Mouse (Mus musculus): Measurements from ENCODE around the gene Chic1. TPM values are rescaled to one million over a fixed set of nuclear protein-coding genes. Genes with fewer than 3 reads are reported as not detected.

Chic1 gene
- total RNA-seq (2021) = 1 to 10 TPM in 1 of 2 experiments, under 1 TPM in 1; 0.89 to 1.1 TPM
- long read RNA-seq, experiment 1 = 0 reads
- long read RNA-seq, experiment 2 = 0 reads

DNA sequence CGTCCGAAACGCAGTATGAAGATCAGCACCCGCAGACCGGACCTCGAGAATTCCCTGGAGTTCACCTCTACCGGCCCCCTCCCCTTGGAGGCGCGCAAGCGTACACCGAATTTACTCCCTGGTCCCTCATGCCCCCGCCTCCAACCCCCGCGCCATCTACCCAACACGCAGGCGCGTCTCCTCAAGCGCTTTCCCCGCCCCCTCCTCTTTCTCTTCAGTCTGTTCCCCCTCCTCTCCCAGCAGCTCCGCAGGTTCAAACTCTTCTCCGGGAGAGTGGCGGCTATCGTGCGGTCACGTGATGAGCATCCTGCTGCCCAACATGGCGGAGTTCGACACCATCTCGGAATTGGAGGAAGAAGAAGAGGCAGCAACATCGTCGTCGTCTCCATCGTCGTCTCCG lies at the start of gene Chic1:
Gene Chic1 (plus strand): TSS at position 190 of the 400 bp plus-strand sequence.
- DNase-seq = peak; percentile 56

DNA sequence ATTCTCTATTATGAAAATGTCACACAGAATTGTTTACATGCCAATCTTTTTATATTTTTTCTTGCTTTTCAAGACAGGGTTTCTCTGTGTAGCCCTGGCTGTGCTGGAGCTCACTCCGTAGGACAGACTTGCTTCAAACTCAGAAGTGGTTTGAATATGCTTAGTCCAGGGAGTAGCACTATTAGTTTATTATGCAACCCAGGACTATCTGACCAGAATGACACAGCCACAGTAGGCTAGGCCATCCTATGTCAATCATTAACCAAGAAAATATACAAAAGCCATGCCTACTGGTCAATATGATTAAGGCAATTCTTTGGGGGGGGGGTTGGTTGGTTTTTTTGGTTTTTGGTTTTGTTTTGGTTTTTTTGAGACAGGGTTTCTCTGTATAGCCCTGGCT lies 48.0 kb upstream of the Chic1 start:
- DNase-seq = no peak

DNA sequence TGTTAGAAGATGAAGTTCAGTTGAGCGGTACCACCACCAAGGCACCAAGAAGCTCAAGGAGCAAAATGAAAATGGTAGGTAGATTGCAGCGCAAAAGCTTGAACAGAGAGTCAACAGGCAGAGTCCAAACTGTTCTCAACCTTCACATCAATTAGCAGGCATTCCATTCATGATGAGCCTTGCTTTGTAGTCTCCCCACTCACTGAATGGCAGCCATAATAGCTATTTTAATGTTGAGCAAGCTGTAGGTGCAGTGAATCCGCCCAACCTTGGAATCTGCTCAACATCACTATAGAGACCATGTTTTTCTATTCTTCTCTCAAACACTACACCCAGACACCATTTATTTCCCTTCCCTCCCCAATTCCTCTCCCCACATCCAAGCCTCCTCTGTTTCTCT lies 44.6 kb upstream of the Chic1 start:
- DNase-seq = no peak

DNA sequence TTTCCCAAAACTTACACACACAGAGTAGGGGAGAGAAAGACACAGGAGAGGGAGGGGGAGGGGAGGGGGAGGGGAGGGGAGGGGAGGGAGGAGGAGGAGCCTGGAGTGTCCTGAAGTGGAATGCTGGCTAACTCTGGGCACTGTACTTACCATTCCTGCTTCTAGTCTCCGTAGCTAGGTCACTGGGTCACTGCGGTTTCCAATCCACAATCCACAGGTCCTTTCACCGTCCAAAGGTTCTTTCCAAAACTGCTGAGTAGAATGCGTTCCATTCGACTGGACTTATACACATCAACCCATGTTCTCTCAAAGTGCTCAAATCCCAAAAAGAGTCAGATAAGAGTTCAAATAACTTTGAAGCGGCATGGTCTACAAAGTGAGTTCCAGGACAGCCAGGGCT lies 42.1 kb upstream of the Chic1 start:
- no peak for DNase-seq

DNA sequence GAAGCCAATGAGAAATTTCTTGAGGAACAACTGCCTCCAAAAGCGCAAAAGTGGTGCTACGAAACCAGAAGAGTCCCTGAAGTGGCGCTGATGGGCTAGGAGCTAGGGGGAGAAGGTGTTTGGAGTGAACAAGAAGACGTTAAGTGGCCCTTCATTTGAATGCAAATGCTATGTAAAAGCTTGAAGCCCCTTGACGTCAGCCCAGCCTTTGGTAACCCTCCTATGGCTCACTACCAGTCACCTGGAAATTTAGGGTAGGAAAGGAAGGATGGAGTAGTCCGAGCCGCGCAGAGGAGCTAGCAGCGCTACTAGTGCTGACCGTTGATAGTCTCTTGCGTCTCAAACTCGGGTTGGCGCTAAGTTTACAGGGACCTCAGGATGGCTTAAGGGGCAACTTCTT lies 35.1 kb upstream of the Chic1 start, which contains the start of gene Cdx4:
Gene Cdx4 (plus strand): TSS at position 253 of the 400 bp plus-strand sequence.
- DNase-seq = no peak

DNA sequence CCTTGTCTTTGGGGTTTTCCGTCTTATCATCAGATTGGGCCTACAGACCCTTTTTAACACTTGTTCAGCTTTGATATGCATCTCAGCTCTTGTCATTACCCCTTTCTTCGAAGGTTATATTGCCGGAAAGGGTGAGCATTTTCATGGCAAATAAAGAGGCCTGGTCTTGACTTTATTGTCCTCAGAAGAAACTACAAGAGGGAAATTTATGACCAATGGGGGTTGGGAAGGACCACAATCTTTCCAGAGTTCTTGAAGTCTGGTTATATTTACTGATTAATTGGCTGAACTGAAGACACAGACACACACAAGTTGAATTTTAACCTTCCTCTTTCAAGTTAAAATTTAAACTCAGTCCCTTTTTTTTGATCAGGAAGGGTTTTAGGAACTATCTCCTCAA lies 30.4 kb upstream of the Chic1 start:
- DNase-seq = no peak

DNA sequence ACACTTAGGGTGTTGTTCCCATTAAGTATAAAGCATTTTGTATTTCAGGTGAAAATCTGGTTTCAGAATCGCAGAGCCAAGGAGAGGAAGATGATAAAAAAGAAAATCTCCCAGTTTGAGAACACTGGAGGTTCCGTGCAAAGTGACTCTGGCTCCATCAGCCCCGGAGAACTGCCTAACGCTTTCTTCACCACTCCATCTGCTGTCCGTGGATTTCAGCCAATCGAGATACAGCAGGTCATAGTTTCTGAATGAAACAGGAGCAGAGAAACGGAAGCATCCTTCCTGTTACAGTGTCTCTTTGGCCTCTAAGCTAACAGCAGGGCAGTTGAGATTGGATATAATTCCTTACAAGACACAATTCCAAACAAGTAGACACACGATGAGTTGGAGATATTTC lies 26.9 kb upstream of the Chic1 start:
- no peak for DNase-seq

DNA sequence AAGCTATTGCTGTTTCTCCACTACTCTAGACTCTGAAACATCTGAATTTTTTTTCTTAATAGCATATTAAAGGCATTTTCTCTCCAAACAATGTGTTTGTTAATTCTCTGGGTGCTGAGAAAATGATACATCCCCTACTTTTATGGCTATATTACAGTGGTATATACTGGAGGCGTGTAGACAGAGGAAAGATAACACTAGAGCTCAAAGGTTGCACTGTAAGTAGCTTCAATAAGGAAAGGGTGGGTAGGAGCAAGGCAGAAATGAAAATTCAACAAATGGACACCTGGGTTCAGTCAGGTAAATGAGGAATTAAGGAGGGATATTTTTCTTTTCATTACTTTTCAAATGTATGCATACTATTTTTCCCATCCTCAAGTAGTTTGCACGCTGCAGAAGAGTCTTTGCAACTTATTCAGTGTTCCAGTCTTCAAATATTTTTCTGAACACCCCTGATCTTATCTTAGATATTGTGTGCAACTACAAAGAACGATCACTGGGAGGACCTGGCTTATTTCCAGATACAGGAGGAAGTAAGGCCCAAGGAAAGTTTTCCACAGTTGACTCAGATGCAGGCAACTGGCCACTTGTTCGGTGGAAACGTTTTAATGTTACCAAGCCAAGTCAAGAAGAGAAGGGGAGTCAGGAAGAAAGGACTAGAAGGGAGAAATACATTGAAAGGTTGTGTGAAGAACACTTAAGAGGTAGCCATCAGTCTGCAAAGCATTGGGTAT lies 25.0 kb upstream of the Chic1 start:
- DNase-seq = no peak

DNA sequence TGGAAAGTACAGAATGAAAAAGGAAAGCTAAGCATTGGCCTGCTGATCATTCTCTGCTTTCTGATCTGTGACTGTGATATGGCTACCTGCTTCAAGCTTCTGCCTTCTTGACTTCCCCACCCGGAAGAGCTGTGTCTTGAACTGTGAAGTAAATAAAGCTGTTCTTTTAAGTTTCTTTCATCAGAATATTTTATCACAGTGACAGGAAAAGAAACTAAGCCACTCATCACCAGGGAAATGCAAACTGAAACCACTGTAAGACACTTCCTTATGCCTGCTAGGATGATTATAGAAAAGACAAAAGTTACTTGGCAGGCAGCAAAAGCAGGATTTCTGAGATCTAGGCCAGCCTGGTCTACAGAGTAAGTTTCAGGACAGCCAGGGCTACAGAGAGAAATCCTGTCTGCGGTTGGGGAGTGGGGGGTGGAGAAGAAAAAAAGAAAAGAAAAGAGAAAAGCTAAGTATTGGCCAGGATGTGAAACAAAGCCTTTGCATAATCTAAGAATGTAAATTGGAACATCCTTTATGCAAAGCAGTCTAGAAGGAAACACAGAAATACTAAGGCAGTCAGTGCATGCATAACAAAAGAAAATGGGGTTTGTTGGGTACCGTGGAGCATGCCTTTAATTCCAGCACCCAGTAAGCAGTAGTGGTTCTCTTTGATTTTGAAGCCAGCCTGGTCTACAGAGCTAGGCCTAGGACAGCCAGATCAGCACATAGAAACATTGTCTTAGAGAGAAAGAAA lies 14.7 kb upstream of the Chic1 start:
- no peak for DNase-seq

DNA sequence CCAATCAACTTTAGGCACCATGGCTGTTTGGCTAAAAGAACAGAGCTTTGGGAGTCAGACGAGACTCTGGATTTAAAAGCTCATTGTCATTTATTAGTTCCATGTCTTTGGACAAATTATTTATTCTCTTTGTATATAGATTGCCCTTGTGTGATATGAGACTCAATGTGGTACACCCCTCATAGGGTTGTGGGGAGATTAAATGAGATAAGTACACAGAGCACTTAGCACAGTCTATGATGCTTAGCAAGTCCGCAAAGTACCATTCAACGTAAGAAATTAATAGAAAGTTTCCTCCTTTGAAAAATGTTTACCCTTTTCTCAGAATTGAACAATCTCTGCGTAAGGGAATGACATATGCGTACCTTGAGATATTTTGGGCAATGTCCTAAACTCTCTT lies 492 bp upstream of the Chic1 start:
- DNase-seq = no peak

DNA sequence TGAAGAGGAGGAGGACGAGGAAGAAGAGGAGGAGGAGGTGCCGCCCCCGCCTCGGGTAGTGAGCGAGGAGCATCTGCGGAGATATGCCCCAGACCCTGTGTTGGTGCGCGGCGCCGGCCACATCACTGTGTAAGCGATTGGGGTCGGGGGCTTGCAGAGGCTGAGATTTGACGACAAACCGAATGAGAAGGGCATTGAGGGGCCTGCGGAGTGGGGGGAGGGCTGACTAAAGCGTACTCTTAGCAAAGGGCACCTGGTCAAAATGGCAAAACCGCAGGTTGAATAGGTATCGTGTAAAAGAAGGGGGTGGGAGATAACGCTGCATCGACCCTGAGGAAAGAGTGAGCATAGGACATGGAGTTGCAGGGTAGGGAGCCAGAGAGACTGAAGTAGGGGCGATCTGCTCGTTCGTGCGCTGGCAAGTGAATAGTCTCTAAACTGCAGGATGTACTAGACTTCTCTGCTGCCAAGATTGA lies 523 bp downstream of the Chic1 start:
- peak; percentile 1 for DNase-seq

DNA sequence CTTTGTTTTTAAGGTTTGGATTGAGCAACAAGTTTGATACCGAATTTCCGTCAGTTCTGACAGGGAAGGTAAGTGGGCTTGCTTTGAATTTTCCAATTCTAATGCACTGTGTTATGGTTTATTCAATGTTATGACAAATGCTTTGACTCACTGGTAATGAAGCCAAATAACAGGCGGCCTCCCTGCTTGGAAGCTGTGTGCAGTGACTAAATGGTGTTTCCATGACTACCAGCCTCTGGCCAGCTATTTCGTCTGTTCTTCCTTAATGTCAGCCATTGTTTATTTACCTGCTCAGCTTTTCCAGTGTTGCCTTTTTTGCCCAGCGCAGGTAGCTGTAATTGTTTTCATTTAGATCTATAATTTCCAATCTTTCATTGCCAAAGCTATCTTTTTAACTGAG lies 9.9 kb downstream of the Chic1 start:
- no peak for DNase-seq

DNA sequence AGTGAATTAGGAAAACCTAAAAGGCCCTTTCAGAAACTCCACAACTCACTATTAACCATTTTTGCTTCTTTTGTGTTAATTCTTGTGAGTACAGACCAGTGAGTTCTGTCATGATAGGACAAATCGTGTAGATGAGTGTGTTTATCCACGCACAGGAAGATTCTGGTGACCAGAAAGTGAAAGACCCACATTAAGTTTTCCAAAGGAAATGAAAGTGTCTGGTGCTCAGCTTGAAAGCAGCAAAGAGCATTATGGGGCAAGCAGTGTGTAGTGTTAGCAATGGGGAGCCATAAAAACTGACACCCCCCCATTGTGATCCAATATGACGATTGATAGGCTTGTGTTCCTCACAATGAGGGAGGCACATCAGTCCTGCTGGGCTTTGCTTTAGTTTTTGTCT lies 12.4 kb downstream of the Chic1 start:
- DNase-seq = no peak

DNA sequence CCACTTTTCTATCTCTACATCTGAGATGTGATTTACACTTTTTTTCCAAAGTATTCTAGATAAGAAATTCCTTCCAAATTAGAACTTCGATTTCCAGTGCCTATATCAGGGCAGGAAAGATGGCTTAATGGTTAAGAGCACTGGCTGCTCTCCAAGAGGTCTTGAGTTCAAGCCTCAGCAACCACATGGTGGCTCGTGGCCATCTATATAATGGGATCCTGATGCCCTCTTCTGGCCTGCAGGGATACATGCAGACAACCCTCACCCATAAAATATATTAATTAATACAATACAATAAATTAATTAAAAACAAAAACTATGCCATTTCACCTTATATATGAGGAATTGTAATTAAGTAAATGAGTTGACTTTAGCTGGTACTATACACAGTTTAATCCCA lies 14.9 kb downstream of the Chic1 start:
- DNase-seq = no peak

DNA sequence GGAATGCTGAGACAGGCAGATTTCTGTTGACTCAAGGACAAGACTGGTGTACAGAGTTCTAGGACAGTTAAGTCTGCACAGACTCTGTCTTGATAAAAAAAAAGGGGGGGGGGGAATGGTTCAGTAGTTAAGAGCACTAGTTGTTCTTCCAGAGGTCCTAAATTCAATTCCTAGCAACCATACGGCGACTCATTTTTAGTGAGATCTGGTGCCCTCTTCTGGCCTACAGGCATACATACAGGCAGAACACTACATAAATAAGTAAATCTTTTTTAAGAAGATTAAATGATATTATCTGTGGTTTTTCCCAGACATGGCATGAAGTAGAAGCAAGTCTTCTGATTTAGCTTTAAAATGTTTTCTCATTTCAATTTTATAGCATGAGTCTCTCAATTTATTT lies 15.4 kb downstream of the Chic1 start:
- DNase-seq = no peak

DNA sequence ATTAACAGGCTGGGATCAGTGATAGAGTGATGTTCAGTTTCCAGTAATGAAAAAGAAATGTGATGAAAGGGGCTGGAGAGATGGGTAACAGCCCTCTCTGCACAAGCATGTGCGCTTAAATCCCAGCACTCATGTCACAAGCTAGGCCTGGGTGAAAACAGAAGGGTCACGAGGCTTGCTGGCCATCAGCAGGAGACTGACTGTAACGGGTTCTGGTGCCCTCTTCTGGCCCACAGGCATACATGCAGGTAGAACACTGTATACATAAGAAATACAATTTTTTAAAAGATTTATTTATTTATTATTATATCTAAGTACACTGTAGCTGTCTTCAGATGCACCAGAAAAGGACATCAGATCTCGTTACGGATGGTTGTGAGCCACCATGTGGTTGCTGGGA lies 18.0 kb downstream of the Chic1 start:
- DNase-seq = no peak

DNA sequence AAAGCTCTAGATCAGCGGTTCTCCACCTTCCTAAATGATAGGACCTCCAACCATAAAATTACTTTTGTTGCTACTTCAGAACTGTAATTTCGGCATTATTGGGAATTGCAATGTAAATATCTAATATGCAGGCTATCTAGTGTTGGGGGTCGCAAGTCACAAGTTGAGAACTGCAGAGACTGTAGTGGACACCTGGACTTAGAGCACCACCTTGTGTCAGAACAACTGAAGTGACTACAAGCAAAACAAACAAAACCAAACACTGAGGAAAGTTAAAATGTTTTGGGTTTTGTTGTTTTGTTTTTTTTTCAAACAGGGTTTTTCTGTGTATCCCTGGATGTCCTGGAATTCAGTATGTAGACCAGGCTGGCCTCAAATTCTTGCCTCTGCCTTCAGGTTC lies 28.3 kb downstream of the Chic1 start:
- no peak for DNase-seq

DNA sequence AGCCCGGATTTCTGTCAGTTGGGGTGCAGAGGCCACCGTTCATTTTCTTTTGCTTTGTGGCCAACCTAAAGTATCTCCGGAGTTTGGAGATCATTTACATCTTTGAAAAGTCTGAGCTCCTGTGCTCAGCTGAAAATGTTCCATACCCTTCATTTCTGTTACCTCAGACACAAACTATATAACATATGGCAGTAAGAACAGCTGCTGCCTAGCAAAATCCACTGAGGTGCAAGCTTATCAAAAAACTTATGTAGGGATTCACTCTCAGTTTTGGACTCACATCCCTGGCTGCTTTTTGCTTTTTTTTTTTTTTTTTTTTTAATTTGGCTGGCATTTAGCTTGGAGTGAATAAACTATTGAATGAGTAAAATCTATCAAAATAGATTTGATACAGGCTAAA lies 31.9 kb downstream of the Chic1 start:
- no peak for DNase-seq

DNA sequence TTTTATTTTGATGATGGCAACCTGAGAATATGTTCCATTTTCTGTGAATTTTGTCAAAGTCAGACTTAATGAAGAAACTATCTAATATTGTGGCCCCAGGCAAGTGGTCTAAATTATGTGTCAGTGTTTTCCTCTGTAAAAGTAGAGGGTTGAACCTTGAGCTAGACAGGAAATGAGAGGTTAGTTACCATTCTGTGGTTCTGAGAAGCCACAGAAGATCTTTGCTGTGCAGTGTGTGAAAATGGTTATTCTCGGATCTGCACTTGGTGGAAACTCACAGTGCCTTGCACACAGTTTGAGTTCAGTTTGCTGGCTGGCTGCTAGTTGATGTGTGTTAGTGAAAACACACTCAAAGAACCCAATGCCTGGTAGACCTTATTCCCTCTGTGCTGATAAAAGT lies 37.6 kb downstream of the Chic1 start:
- DNase-seq = no peak

DNA sequence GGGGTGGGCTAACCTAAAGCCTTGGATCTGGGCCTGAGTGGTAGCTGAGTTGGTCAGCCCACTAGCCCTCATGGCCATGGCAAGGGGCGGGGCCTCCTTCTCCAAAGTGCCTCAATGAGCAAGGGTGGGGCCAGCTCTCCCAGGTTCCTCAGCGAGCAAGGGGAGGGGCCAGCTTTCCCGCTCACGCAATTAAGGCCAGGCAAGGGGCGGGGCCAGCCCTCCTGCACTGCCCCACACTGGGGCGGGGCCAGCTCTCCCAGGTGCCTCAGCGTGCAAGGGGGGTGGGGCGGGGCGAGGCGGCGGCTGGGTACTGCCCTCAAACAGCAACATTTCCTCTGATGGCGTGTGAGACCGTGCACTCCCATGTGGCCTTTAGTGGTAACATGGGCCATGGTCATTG lies 48.7 kb downstream of the Chic1 start:
- DNase-seq = no peak

DNA sequence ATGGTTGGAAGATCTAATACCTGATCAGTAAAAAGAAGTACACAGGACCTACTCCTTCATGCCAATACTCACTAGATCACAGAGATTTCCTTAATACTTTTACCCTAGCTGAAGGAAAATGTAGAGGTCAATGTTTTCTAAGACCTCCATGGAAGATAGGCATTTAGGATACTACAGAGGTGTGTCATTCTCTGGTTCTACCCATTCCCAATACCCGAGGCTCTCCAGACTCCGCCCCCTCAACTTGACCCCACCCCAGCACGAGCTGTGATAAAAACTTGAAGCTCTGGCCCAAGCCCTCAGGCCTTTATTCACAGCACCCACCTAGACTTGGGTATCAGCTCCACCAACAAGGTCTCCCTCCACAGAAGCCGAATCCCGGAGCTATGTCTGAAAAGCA lies 57.9 kb downstream of the Chic1 start, which contains the start of gene Tsx:
Gene Tsx (plus strand): TSS at position 301 of the 400 bp plus-strand sequence.
- no peak for DNase-seq

DNA sequence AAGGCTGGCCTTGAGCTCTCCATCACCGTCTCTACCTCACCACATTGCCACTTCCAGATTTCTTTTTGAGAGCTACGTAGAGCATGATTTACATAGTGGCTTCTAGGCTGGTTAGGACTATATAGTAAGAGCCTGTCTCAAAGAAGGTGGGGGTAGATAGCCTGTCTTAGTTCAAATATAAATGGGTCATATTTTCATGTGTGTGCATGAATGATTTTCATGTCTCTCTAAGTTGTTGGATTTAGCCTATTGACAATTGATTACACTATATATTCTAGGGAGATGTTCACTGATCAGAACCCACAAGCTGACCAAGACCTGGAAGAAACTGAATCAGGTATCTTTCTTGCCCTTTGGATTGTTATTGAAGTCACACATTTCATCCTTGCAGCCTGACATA lies 65.4 kb downstream of the Chic1 start, which contains the start of gene Gm26992:
Gene Gm26992 (plus strand): TSS at position 301 of the 400 bp plus-strand sequence.
- DNase-seq = no peak

DNA sequence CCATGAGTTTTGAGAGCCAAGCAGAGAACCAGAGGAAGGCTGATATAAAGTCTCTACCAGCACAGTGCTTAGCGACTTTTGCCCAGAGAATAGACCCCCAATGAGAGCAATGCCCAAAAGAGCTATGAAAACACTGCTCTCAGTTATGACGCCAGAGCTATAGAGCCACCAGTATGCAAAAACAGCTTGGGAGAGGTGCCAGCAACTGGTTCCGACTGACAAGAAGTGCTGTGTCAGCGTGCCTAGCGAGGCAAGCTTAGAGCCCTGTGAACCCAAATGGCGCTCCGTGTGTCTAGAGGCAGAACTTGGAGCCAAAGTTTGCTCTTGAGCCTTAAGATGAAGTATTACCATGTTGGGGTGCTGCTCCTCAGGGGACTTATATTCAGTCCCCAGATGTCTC lies 71.4 kb downstream of the Chic1 start:
- DNase-seq = no peak

DNA sequence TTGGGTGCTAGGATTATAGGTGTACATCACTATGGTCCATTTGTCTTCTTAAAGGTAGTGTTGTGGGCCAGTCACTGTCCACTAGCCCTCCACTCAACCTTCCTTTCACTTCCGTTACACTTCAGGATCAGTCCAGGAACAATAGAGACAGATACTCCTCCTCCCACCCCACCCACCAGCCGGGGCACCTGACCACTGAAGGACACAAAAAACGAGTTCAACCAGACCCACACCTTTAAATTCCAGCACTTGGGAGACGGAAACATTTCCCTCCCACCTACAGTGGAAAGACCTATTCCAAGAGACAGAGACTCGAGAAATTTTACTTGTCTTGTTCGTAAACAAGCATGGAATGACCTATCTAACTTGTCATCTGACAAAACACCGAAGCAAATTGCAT lies 76.0 kb downstream of the Chic1 start:
- DNase-seq = no peak
